Mouse (Mus musculus): ENCODE results near the gene Gpr37l1.
A peak's percentile ranks its signal among the peaks of the same experiment; 100 is the strongest.

The Gpr37l1 gene

GRCm38 (mm10) chr1:135181880-135182623 is 14.6 kb upstream of the Gpr37l1 start:
- ATAC-seq (ENCODE audit: low TSS enrichment): no peak

GRCm38 (mm10) chr1:135181275-135181674 is 13.8 kb upstream of the Gpr37l1 start:
- no peak for ATAC-seq (ENCODE audit: low TSS enrichment)

GRCm38 (mm10) chr1:135180830-135181229 is 13.3 kb upstream of the Gpr37l1 start:
- no peak for ATAC-seq (ENCODE audit: low TSS enrichment)

GRCm38 (mm10) chr1:135178863-135179262 is 11.4 kb upstream of the Gpr37l1 start:
- no peak for ATAC-seq (ENCODE audit: low TSS enrichment)

- ATAC-seq (ENCODE audit: low TSS enrichment): no peak
Observed at GRCm38 (mm10) chr1:135177724-135178123, 10.2 kb upstream of the Gpr37l1 start.

GRCm38 (mm10) chr1:135175176-135175575 is 7.7 kb upstream of the Gpr37l1 start:
- no peak for ATAC-seq (ENCODE audit: low TSS enrichment)

- ATAC-seq (ENCODE audit: low TSS enrichment): no peak
Observed at GRCm38 (mm10) chr1:135173311-135173710, 5.8 kb upstream of the Gpr37l1 start.

- ATAC-seq (ENCODE audit: low TSS enrichment): peak; percentile 90
Observed at GRCm38 (mm10) chr1:135171984-135172383, 4.5 kb upstream of the Gpr37l1 start.

GRCm38 (mm10) chr1:135171202-135171601 is 3.7 kb upstream of the Gpr37l1 start:
- ATAC-seq (ENCODE audit: low TSS enrichment): no peak

GRCm38 (mm10) chr1:135170299-135170698 is 2.8 kb upstream of the Gpr37l1 start:
- no peak for ATAC-seq (ENCODE audit: low TSS enrichment)

GRCm38 (mm10) chr1:135169556-135170224 is 2.2 kb upstream of the Gpr37l1 start:
- ATAC-seq (ENCODE audit: low TSS enrichment): peak; percentile 31; the same call in 1 of the 2 replicates

GRCm38 (mm10) chr1:135168453-135169200 is 1.1 kb upstream of the Gpr37l1 start:
- no peak for ATAC-seq (ENCODE audit: low TSS enrichment)

- peak; percentile 36; the same call in 1 of the 2 replicates for ATAC-seq (ENCODE audit: low TSS enrichment)
Observed at GRCm38 (mm10) chr1:135162720-135163119, 4.8 kb downstream of the Gpr37l1 start.

- ATAC-seq (ENCODE audit: low TSS enrichment): no peak
Observed at GRCm38 (mm10) chr1:135160411-135161050, 7.0 kb downstream of the Gpr37l1 start.

GRCm38 (mm10) chr1:135159556-135160123 is 7.8 kb downstream of the Gpr37l1 start:
- no peak for ATAC-seq (ENCODE audit: low TSS enrichment)

GRCm38 (mm10) chr1:135159074-135159473 is 8.4 kb downstream of the Gpr37l1 start:
- no peak for ATAC-seq (ENCODE audit: low TSS enrichment)

- 0 out of 2 replicates have a peak, but pooled peaks have one; percentile 7 for ATAC-seq (ENCODE audit: low TSS enrichment)
Observed at GRCm38 (mm10) chr1:135158633-135159032, 8.8 kb downstream of the Gpr37l1 start.

GRCm38 (mm10) chr1:135156300-135156699 is 11.2 kb downstream of the Gpr37l1 start:
- no peak for ATAC-seq (ENCODE audit: low TSS enrichment)

GRCm38 (mm10) chr1:135154411-135154959 is 13.0 kb downstream of the Gpr37l1 start:
- ATAC-seq (ENCODE audit: low TSS enrichment): peak; percentile 68

- peak; percentile 3 for ATAC-seq (ENCODE audit: low TSS enrichment)
Observed at GRCm38 (mm10) chr1:135154011-135154410, 13.5 kb downstream of the Gpr37l1 start.

GRCm38 (mm10) chr1:135148996-135149395 is 18.5 kb downstream of the Gpr37l1 start:
- no peak for ATAC-seq (ENCODE audit: low TSS enrichment)

Measured in frontal cortex, adult (tissue).